In genomic region chr4:151861471-151861805, GRCm38 (mm10) we compare ENCODE assay signal across 8 mouse cellular contexts. TPM values are rescaled to one million over a fixed set of nuclear protein-coding genes. Genes with fewer than 3 reads are reported as not detected.
DNase-seq lines count a peak whose midpoint lies in the region; ATAC-seq and TF ChIP-seq lines count a peak whose summit lies in the region.

No protein-coding gene starts in this region.

- under 1% methylated on average over 25 of the region's 58 CpGs for WGBS in kidney, embryonic 14.5 days
- WGBS in forebrain, embryonic 13.5 days: 1% methylated on average over 20 of the region's 58 CpGs
- WGBS in liver, embryonic 13.5 days (ENCODE audit: insufficient replicate concordance): under 1% methylated on average over 49 of the region's 58 CpGs

- H3K4me1 ChIP-seq in kidney, embryonic 14.5 days (ENCODE audit: control insufficient read depth, insufficient read depth, low read length): peaks cover 10% of the 10 kb centered on the region
- peaks cover 3 to 4% of the 10 kb centered on the region in 2 experiments; a peak in 2 of 4 replicates for H3K4me1 ChIP-seq in ES-E14 (ENCODE audit: control insufficient read depth in 2 of 2, insufficient read depth in 2 of 2, low read length in 2 of 2, poor library complexity in 1 of 2)
- peaks cover 22% of the 10 kb centered on the region for H3K4me1 ChIP-seq in forebrain, embryonic 13.5 days
- peaks cover 51% of the 10 kb centered on the region for H3K4me1 ChIP-seq in liver, embryonic 13.5 days (replicated peaks)

- no peaks in the 10 kb centered on the region; the same call in 1 of the 2 replicates for H3K36me3 ChIP-seq in kidney, embryonic 14.5 days (ENCODE audit: control insufficient read depth, insufficient read depth, low read length)
- peaks cover 4% of the 10 kb centered on the region; the same call in 1 of the 2 replicates for H3K36me3 ChIP-seq in ES-E14 (ENCODE audit: control insufficient read depth, insufficient read depth, low read length, poor library complexity, severe bottlenecking)
- peaks cover 9% of the 10 kb centered on the region; the same call in 1 of the 2 replicates for H3K36me3 ChIP-seq in forebrain, embryonic 13.5 days (ENCODE audit: poor library complexity, severe bottlenecking)
- H3K36me3 ChIP-seq in liver, embryonic 13.5 days: peaks cover 3% of the 10 kb centered on the region; the same call in 1 of the 2 replicates

- ATAC-seq in kidney, embryonic 14.5 days (ENCODE audit: low FRiP score, low TSS enrichment): no peak
- no peak for ATAC-seq in forebrain, embryonic 13.5 days
- no peak for ATAC-seq in liver, embryonic 13.5 days (ENCODE audit: low read depth)

- H3K9ac ChIP-seq in kidney, embryonic 14.5 days (ENCODE audit: low read depth, low read length): peak overlapping the region; percentile 84
- peak overlapping the region; percentile 95 for H3K9ac ChIP-seq in ES-E14 (ENCODE audit: insufficient read depth, low read depth, low read length, poor library complexity, severe bottlenecking)
- H3K9ac ChIP-seq in forebrain, embryonic 13.5 days: peak overlapping the region; percentile 80
- peak overlapping the region; percentile 89 for H3K9ac ChIP-seq in liver, embryonic 13.5 days

- H3K4me2 ChIP-seq in kidney, embryonic 14.5 days (replicated peaks; ENCODE audit: low read depth, low read length): peak overlapping the region; percentile 91
- peak overlapping the region; percentile 91 for H3K4me2 ChIP-seq in forebrain, embryonic 13.5 days
- peak overlapping the region; percentile 99 for H3K4me2 ChIP-seq in liver, embryonic 13.5 days

- in situ Hi-C loops in ES-E14 (cut with MboI; ENCODE audit: low sequenced_read_pairs in 2 of 2, unreplicated experiment in 2 of 2): no loop called here

- H3K9me3 ChIP-seq in kidney, embryonic 14.5 days (ENCODE audit: control insufficient read depth, low read length): no peaks in the 10 kb centered on the region
- no peaks in the 10 kb centered on the region for H3K9me3 ChIP-seq in ES-E14 (ENCODE audit: control insufficient read depth, insufficient read depth, low read depth, low read length)
- no peaks in the 10 kb centered on the region for H3K9me3 ChIP-seq in forebrain, embryonic 13.5 days (replicated peaks)
- no peaks in the 10 kb centered on the region for H3K9me3 ChIP-seq in liver, embryonic 13.5 days (replicated peaks)

- DNase-seq in kidney, adult 8-10 months: no peak
- DNase-seq in ES-E14 (ENCODE audit: low read depth, low spot score): no peak
- no peak for DNase-seq in liver, embryonic 13.5 days
- no peak for DNase-seq in cerebellum, postnatal 25 days
- no peak for DNase-seq in right cerebral cortex, adult 18-20 months
- DNase-seq in natural killer cell, adult 2 months (ENCODE audit: low spot score in 2 of 2): no peak

- peak overlapping the region; percentile 78 for H3K4me3 ChIP-seq in kidney, embryonic 14.5 days (ENCODE audit: low read length)
- H3K4me3 ChIP-seq in ES-E14 (ENCODE audit: insufficient read depth in 1 of 2, low read depth in 1 of 2, low read length in 2 of 2, poor library complexity in 1 of 2, severe bottlenecking in 1 of 2): peak overlapping the region; percentile 92 to 99
- H3K4me3 ChIP-seq in forebrain, embryonic 13.5 days: peak overlapping the region; percentile 75
- H3K4me3 ChIP-seq in liver, embryonic 13.5 days (replicated peaks): peak overlapping the region; percentile 83

- H3K27me3 ChIP-seq in kidney, embryonic 14.5 days (ENCODE audit: control insufficient read depth, insufficient read depth, low read length): no peaks in the 10 kb centered on the region
- no peaks in the 10 kb centered on the region for H3K27me3 ChIP-seq in forebrain, embryonic 13.5 days
- no peaks in the 10 kb centered on the region for H3K27me3 ChIP-seq in liver, embryonic 13.5 days

- H3K27ac ChIP-seq in kidney, embryonic 14.5 days (ENCODE audit: low read depth, low read length): no peak overlapping the region
- peak overlapping the region; percentile 85 for H3K27ac ChIP-seq in ES-E14 (ENCODE audit: insufficient read depth, low read depth, low read length, poor library complexity, severe bottlenecking)
- H3K27ac ChIP-seq in forebrain, embryonic 13.5 days: peak overlapping the region; percentile 70; the same call in 1 of the 2 replicates
- peak overlapping the region; percentile 70 for H3K27ac ChIP-seq in liver, embryonic 13.5 days

TF ChIP-seq in ES-E14, 5 proteins besides CTCF, POLR2A, EP300 and RAD21:
- TF ChIP-seq MAFK (IDR thresholded peaks at IDR 0.05; ENCODE audit: insufficient read depth, low read depth, low read length) (no peak), HCFC1 (IDR thresholded peaks at IDR 0.05; ENCODE audit: borderline replicate concordance, insufficient read depth, low read length) (no peak), CHD2 (IDR thresholded peaks at IDR 0.05; ENCODE audit: low read depth, low read length) (no peak), ZC3H11A (IDR thresholded peaks at IDR 0.05; ENCODE audit: borderline replicate concordance, low read depth, low read length) (no peak), ZNF384 (IDR thresholded peaks at IDR 0.05; ENCODE audit: low read depth, low read length) (no peak)

RNA-seq across cellular contexts. Expression of gene Camta1, which starts 0.2 kb away (rescaled TPM):
- 107 and 133 TPM in 2 replicates for polyA plus RNA-seq in kidney, embryonic 14.5 days (2014; fragmentation: Nextera tagmentation; extraction: Ambion mirVana)
- total RNA-seq in ES-E14 (2012; rRNA removed): 9.3 and 15.5 TPM in 2 replicates
- 138 and 150 TPM in 2 replicates for polyA plus RNA-seq in forebrain, embryonic 13.5 days (2015; fragmentation: Nextera tagmentation; extraction: Ambion mirVana)
- 43.6 and 47.8 TPM in 2 replicates for polyA plus RNA-seq in liver, embryonic 13.5 days (2015; fragmentation: Nextera tagmentation; extraction: Ambion mirVana)
